Mouse (Mus musculus) E14TG2a.4 (cell line): ENCODE data around the gene Gba2.

Experiments used
- CTCF ChIP-seq: conservative IDR thresholded peaks from 2 replicates; pipeline ENCODE4 v1.5.1; 2014; ENCODE audit warnings: low read length
- NANOG ChIP-seq: IDR thresholded peaks from 2 replicates; pipeline ENCODE4 v1.6.1; 2014; ENCODE audit warnings: borderline replicate concordance, low read length, mixed read lengths
- POU5F1 ChIP-seq: IDR thresholded peaks from 2 replicates; pipeline ENCODE4 v1.6.1; 2014; ENCODE audit warnings: low read length, borderline replicate concordance

DNA sequence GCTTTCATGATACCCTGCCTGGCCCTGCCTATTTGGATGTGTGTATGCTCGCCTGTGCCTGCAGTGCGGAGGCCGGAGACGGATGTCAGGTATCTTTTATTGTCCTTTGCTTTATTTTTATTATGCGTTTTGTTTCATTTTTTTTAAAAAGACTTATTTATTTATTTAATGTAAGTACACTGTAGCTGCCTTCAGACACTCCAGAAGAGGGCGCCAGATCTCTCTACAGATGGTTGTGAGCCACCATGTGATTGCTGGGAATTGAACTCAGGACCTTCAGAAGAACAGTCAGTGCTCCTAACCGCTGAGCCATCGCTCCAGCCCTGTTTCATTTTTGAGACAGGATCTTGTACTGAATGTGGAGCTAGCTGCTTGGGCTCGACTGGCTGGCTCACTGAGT lies 50.2 kb downstream of the Gba2 start:
- TF ChIP-seq CTCF (peak; percentile 54), POU5F1 (no peak), NANOG (no peak)
